Mouse (Mus musculus) ES-CJ7 (cell line): ENCODE data around the gene Pou2f2.

Experiments used
- DNase-seq: peaks from one replicate; pipeline ENCODE4 v3.0.0; 2011; ENCODE audit warnings: low read depth, low spot score

Pou2f2 gene

DNA sequence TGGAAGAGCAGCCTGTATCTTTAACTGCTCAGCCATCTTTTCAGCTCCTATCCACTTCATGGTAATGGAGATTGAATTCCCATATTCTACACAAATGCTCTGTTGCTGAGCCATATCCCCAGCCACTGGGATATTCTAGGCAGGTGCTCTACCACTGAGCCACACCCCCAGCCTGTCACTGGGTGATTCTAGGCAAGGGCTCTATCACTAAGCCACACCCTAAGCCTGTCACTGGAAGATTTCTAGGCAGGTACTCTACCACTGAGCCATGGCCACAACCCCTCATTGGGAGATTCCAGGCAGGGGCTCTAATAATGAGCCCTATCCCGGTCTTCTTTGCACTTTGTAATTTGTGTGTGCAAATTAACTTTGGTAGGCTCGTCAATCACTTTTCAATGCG lies 15.6 kb upstream of the Pou2f2 start:
- no peak for DNase-seq

DNA sequence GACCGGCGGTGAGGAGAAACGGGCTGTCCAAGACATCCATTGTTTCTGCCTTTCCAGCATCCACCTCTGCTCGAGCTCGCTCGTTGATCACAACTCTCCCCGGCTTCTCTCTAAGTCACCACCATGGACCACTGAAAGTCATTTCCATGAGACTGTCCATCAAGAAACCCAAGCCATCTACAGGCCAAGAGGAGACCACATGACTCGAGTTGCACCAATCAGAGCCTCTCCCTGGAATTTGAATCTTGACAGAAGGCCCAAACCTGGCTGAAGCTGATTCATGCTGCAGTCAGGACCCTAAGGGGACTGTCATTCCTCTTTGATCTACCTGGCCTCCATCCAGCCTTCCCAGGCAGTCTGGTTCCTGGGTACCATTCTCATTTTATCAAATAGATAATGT lies 12.6 kb upstream of the Pou2f2 start:
- peak; percentile 76 for DNase-seq

GRCm38 (mm10) chr7:25190806-25191205 lies 11.3 kb upstream of the Pou2f2 start:
- peak; percentile 79 for DNase-seq

DNA sequence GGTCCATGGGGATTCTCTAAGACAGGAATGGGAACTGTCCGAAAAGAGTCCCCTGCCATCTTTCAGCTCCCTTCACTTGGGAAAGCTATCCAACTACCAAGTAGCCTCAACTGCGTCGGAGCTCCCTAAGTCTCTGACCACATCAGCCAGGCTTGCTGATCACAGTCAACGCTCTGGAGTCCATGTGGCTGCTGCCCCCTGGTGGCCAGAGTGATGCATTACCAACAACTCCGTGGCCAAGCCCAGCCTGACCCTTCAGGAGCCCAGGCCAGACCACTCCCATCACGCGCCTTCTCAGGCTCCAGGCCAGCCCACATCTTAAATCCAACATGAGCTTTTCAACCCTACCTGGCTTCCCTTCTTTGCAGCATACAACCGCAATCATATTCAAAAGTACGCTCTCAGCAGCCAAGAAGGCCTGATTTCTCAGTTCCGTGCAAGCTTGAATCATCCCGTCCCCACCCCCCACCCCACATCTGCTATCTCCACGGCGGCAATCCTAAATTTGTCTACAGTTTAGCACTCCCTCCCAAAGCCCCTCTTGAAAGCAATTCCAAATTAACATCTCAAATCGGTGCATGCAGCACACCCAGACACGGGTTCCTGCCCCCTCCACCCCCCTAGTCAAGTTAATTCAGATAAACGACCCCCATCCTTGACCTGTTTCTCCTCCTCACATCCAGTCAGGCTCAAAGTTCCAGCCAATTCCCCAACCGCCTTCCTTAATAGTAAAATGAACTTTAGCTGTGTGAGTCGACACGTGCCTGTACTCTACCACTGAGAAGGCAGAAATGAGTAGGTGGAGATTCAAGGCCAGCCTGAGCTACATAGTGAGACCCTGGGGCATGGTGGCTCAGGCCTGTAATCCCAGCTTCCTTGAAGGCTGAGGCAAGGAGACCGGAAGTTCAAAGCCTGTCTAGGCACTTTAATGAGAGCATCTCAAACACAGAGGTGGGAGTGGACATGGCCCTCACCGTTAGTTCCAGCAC lies 8.4 kb upstream of the Pou2f2 start:
- peak; percentile 95 for DNase-seq

DNA sequence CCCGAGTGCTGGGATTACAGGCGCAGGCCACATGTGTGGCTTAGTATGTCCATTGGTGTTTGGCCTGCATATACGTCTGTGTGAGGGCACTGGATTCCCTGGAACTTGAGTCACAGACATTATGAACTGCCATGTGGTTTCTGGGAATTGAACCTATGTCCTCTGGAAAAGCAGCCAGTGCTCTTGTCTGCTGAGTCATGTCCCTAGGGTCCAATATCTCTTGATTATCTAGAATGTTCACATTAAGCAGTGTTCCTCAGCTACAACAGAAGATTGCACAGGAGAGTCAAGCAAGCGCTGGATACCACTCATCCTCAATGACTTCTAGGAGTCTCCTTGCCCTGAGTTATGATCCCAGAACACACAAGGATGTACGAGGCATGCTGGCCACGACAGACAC lies 4.6 kb upstream of the Pou2f2 start:
- no peak for DNase-seq

GRCm38 (mm10) chr7:25181814-25182213 lies 2.3 kb upstream of the Pou2f2 start:
- DNase-seq: no peak

- DNase-seq: peak; percentile 51
These were observed 1.8 kb upstream of the Pou2f2 start for GRCm38 (mm10) chr7:25181331-25181790.

DNA sequence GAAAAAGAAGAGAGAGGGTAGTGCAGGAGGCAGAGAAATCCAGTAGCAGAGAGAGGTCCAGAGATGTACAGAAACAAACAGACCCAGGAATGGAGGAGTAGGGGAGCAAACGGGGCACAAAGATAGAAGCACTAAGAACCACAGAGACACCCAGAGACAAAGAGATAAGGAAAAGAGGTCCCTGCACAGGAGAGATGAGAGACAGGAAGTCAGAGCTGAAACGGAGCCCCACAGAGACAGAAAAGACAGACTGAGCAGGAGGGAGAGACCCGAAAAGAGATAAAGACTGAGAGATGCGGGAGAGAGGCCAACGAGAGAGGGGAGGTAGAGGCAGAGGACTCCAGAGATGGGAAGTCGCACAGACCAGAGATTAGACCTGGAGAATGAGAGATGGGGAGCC lies 986 bp upstream of the Pou2f2 start:
- DNase-seq: no peak

DNA sequence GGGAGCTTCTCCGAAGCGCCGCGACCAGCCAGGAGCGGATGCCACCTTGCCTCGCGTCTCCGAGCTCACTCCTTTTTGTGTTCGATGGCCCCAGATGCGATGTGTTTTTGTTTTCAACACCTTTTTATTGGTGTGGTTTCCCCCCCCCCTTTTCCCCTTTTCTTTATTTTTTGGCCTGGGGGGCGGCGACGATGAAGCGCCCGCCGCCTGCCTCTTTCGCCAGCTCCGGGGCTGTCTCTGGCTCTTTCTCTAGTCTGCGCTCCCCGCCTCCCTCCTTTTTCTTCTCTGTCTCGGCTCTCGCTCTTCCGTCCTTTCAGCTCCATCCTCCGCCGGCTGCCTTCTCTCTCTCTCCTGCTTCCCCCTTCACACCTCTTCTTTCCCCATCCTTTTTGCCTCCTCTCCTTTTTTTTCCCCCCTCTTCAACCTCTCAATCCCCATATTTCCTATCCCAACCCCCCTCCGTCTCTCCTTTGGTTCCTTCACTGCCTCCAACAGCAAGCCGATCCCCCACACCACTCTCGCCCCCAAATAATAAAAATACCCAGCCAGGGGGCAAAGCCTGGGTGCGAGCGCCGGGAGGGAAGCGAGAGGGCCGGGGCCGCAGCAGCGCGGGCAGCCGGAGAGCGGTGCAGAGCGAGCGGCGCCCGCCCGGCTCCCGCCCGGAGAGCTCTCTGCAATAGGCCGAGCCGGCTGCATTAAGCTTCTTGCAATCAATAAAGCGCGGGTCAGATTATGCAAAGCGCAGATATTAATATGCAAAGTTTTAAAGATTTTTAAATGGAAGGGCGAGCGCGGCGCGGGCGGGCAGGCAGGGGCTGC lies 530 bp downstream of the Pou2f2 start:
- DNase-seq: no peak

GRCm38 (mm10) chr7:25178317-25178716 lies 1.2 kb downstream of the Pou2f2 start:
- no peak for DNase-seq

GRCm38 (mm10) chr7:25174343-25174742 lies 5.2 kb downstream of the Pou2f2 start:
- DNase-seq: no peak

- DNase-seq: no peak
These were observed 6.9 kb downstream of the Pou2f2 start for GRCm38 (mm10) chr7:25172669-25173068.

GRCm38 (mm10) chr7:25170583-25170982 lies 8.9 kb downstream of the Pou2f2 start:
- no peak for DNase-seq

DNA sequence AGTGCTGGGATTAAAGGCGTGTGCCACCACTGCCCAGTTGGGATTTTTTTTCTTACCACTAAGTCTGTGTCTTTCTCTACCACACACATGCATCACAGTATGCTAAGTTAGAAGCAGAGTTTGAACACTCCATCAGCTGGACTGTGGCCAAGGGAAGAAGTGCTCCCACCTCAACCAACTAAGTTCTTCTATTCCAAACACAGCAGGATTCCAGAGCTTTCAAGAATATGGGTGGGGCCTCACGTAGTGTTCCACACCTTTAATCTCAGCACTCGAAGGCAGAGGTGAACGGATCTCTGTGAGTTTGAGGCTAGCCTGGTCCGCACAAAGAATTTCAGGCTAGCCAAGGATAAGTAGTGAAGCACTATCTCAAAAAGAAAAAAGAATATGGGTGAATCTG lies 13.4 kb downstream of the Pou2f2 start:
- DNase-seq: peak; percentile 67

- no peak for DNase-seq
These were observed 23.3 kb downstream of the Pou2f2 start for GRCm38 (mm10) chr7:25156158-25156648.

DNA sequence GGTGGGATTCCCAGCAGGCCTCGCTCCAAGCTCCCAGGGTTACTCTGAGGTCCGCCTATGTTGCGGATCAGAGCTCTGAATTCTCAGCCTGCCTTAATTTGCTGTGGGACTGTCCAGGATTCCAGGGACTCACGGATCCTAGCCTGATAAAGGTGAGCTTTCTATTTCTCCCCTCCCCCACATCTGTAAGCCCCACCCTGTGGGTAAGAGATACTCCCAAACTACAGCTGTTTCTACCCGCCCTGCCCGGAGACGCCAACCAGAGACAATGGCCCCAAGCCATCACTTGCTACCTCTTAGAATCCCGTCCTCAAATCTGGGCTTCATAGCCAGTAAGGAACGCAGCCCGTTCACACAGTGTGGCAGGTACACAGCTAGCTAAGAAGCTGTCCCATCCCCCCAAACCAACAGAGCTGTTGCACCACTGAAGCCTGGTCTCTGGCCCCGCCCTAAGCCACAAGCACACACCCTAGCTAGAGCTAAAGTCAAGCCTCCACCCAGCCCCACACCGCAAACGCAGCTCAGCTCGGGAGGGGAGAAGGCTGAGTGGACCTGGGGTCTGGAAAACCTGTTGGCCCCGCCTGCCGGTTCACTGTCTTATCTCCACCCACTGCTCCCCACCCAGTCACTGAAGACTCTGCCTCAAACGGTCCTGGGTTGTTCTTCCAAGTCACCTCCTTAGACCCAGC lies 23.9 kb downstream of the Pou2f2 start:
- peak; percentile 94 for DNase-seq

GRCm38 (mm10) chr7:25154648-25155047 lies 24.9 kb downstream of the Pou2f2 start:
- DNase-seq: no peak

DNA sequence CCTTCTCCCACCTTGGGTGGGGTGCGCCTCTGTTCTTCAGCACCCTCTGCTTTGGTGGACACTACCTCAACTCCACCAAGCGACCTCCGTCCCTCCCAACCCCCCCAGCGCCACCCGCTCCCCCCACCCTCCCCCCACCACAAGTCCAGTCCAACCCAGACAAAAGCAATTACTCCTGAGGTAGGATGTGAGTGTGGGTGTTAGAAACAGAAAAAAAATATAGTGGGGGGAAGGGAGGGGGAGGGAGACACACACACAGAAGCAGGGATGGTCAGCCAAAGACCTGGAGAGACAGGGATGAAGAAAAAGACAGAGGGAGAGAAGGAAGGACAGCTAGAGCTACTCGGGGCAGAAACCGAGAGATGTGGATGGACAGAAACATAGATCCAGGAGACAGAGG lies 25.7 kb downstream of the Pou2f2 start:
- no peak for DNase-seq

DNA sequence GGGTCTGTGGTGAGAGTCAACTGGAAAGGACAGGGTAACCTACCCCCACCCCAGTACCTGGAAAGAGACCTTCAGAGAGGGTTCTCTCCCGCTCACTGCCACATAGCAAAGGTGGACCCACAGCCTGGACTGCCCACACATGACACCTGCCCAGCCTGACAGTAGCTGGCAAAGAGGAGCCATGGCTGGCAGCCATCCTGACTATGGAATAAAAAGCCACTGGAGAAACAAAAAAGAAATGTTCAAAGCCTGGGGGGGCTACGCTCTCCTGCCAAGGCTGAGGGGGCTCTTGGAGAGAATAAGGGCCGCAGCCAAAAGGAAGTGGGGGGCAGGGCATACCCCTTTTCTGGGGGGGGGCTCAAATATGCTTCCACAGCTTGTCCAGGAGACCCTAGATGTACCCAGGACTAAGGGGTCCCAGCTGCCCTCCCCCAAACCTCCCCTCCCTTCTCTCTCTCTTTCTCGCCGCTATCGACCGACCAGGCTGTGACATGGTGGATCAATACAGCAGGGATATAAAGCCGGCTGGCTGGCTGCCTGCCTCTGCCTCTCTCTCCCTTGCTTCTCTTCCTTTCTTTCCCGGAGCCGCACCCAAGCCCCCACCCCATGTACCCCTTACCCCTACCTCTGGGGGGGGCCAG lies 27.5 kb downstream of the Pou2f2 start:
- DNase-seq: no peak

- DNase-seq: no peak
These were observed 28.5 kb downstream of the Pou2f2 start for GRCm38 (mm10) chr7:25151009-25151408.

DNA sequence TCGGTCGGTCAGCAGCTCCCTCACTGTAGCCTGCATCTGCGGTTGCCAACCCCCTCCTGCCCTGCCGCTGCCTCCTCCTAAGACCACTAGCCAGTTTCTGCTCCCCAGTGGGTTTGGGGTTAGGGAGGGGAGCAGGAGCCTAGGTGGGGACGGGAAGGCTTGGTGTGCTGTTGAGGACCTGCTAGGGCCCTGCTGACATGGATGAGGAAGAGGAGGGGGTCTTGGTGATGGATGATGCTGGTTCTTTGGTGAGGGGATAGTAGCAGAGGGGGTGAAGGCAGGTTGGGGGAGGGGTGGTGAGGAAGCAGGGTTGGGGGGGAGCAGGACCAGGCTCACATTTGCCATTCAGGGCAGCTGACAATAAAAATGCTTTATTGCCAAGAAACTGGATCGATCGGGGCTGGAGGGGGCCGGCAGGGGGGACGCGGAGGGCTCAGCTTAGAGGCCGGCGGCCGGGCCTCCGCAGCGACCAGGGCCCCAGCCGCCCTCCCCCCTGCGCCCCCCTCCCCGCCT lies 29.3 kb downstream of the Pou2f2 start:
- DNase-seq: no peak
